Mouse (Mus musculus) kidney, postnatal 14 days (tissue): ENCODE measurements around the gene Gm10188.

Experiments used
- DNase-seq: peaks from one replicate; pipeline ENCODE4 v3.0.0; 2022; ENCODE audit warnings: mixed read lengths

Gene Gm10188

GRCm38 (mm10) chr1:132229667-132230066 is at the start of gene Gm10188:
Gene Gm10188, minus strand, starts transcription at chr1:132229767.
- DNase-seq, result no peak

GRCm38 (mm10) chr1:132277124-132277523 is 47.6 kb upstream of the Gm10188 start:
- DNase-seq, result no peak

GRCm38 (mm10) chr1:132276694-132277093 is 47.1 kb upstream of the Gm10188 start:
- DNase-seq, result no peak

- DNase-seq, result no peak
These were observed 41.7 kb upstream of the Gm10188 start for GRCm38 (mm10) chr1:132271237-132271636.

- DNase-seq, result no peak
These were observed 39.0 kb upstream of the Gm10188 start for GRCm38 (mm10) chr1:132268418-132269060.

- DNase-seq, result no peak
These were observed 38.4 kb upstream of the Gm10188 start for GRCm38 (mm10) chr1:132267959-132268358.

GRCm38 (mm10) chr1:132266791-132267557 is 37.4 kb upstream of the Gm10188 start:
- peak; percentile 50 for DNase-seq

GRCm38 (mm10) chr1:132265936-132266335 is 36.4 kb upstream of the Gm10188 start:
- no peak for DNase-seq

GRCm38 (mm10) chr1:132265211-132265859 is 35.8 kb upstream of the Gm10188 start:
- no peak for DNase-seq

GRCm38 (mm10) chr1:132264577-132264976 is 35.0 kb upstream of the Gm10188 start:
- DNase-seq, result no peak

GRCm38 (mm10) chr1:132263618-132264017 is 34.1 kb upstream of the Gm10188 start:
- DNase-seq, result no peak

- DNase-seq, result no peak
These were observed 31.5 kb upstream of the Gm10188 start for GRCm38 (mm10) chr1:132261058-132261457.

GRCm38 (mm10) chr1:132260331-132260730 is 30.8 kb upstream of the Gm10188 start:
- no peak for DNase-seq

GRCm38 (mm10) chr1:132254467-132254866 is 24.9 kb upstream of the Gm10188 start:
- no peak for DNase-seq

GRCm38 (mm10) chr1:132246641-132247040 is 17.1 kb upstream of the Gm10188 start:
- no peak for DNase-seq

- no peak for DNase-seq
These were observed 16.6 kb upstream of the Gm10188 start for GRCm38 (mm10) chr1:132246137-132246536.

GRCm38 (mm10) chr1:132245010-132245409 is 15.4 kb upstream of the Gm10188 start:
- DNase-seq, result no peak

GRCm38 (mm10) chr1:132237585-132238159 is 8.1 kb upstream of the Gm10188 start:
- DNase-seq, result peak; percentile 72

GRCm38 (mm10) chr1:132234757-132235273 is 5.2 kb upstream of the Gm10188 start:
- DNase-seq, result no peak

- peak; percentile 48 for DNase-seq
These were observed 4.0 kb upstream of the Gm10188 start for GRCm38 (mm10) chr1:132233566-132233965.

- no peak for DNase-seq
These were observed 2.1 kb upstream of the Gm10188 start for GRCm38 (mm10) chr1:132231470-132232274.
